Mouse (Mus musculus): Measurements from ENCODE around the gene Kri1.

DNA sequence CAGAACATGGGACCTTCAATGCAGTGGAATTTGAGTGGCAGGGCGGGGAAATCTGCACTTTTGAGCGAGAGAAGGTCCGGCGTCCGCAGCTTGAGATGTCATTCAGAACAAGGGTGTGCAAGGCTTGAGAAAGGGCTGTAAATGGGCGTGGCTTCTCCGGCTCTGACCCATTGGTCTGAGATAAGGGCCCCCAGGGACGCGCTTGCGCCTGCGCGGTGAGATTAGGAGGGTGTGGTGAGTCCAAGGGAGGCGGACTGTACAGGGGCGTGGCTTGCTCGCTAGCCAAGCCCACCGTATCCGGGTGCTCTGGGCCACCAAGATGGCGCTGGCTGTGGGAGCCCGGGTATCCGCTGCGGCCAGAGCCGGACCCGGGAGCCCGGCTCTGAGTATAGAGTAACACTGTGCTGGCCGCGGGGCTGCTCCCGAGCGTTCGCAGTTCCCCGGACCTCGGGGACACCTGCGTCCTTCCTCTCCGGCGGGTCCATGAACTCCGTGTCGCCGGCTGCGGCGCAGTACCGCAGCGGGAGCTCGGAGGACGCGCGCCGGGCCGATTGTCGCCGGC lies 22.7 kb downstream of the Kri1 start, which contains the start of gene Atg4d:
- TF ChIP-seq POLR2A (IDR thresholded peaks at IDR 0.05; ENCODE audit: low read depth, low read length) (peak; percentile 94), CTCF (IDR thresholded peaks at IDR 0.05; ENCODE audit: extremely low read depth, insufficient read length, insufficient replicate concordance, low read depth, low read length) (no peak)

All from small intestine, adult 2 months (tissue).